Mouse (Mus musculus): ENCODE results near the gene Arid4b. TPM values are rescaled to one million over a fixed set of nuclear protein-coding genes. Genes with fewer than 3 reads are reported as not detected.
A peak's percentile ranks its signal among the peaks of the same experiment; 100 is the strongest.

Gene Arid4b
- total RNA-seq, 2 experiments from 2014 or later = 47.5 to 54.4 TPM

DNA sequence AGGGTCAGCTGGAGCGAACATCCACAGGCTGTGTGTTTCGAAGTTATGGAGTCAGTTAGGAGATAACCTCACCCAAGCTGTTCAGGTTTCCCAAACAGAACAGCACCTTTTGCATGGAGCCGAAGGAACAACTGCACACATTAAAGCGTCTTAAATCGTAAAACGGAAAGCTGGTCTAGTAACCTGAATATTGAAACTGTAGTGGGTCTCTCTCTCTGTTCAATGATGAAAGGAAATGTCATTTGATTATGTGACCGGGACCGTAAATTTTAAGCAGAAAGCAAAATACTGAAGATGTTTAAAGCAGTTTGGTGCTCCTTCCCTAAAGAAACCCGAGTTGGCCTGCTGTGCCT lies 2.0 kb downstream of the Arid4b start:
- DNase-seq (ENCODE audit: low spot score in 2 of 2) = no peak
- H3K27ac ChIP-seq = peak overlapping the region; percentile 98

DNA sequence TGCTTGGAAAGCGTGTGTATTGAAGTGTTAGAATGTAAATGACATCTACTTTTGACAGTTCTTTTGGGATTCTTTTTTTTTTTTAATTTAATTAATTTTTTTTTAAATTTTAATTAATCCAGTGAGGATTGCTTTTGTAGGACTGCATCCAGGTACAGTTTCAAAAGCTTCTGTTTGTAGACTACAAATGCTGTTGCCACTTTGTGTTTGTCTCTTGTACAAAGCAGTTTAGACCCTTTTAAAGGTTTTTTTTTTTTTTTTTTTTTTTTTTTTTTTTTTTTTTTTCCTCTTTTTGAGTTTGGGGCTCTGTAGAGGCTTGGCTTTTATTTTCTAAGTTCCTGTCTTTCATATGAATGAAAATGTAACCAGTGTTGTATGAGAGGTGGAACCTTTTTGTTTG lies 2.7 kb downstream of the Arid4b start:
- DNase-seq (ENCODE audit: low spot score in 2 of 2) = no peak
- TF ChIP-seq CTCF (conservative IDR thresholded peaks at IDR 0.05) = no peak
- no peak overlapping the region for H3K27ac ChIP-seq
- H3K4me3 ChIP-seq = peak overlapping the region; percentile 96

More for the DNA sequence above, 2.0 kb downstream of the Arid4b start:
- no peak for TF ChIP-seq CTCF (conservative IDR thresholded peaks at IDR 0.05)
- H3K4me3 ChIP-seq = peak overlapping the region; percentile 96

DNA sequence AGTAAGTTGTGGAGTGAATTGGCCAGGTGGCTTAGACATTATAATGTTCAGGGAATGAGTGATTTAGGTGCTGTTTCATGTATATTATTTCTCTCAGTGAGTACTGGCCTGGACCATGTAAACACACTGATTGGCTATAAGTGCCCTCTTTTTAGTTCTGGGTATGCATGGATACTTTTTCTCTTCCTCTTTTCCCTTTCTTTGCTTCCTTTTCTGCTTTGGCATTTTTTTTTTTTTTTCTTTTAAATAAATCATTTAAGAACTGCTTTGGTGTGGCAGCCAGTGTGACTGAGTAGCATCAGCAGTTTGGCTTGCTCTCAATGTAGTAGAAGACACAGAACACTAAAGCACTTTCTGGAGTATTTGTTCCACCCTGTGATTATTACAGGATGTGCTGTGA lies 5.0 kb downstream of the Arid4b start:
- Histone ChIP-seq H3K4me3 (no peak overlapping the region), H3K27ac (no peak overlapping the region)
- no peak for DNase-seq (ENCODE audit: low spot score in 2 of 2)
- no peak for TF ChIP-seq CTCF (conservative IDR thresholded peaks at IDR 0.05)

DNA sequence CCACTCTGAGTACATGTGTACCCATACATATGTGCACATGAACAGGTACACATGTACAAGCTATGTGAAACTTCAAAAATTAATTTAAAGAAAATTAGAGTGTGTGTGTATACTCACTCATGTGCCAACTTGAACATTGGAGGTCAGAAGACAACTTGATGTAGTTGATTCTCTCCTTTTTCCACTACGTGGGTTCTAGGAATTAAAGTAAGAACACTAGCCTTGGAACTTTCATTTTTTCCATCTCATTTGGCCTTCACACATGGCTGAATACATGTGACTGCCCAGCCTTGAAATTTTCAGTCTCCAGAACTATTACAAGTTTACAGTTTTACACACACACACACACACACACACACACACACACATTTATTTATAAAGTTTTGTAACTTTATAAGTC lies 6.3 kb downstream of the Arid4b start:
- Histone ChIP-seq H3K27ac (no peak overlapping the region), H3K4me3 (no peak overlapping the region)
- no peak for TF ChIP-seq CTCF (conservative IDR thresholded peaks at IDR 0.05)
- no peak for DNase-seq (ENCODE audit: low spot score in 2 of 2)

DNA sequence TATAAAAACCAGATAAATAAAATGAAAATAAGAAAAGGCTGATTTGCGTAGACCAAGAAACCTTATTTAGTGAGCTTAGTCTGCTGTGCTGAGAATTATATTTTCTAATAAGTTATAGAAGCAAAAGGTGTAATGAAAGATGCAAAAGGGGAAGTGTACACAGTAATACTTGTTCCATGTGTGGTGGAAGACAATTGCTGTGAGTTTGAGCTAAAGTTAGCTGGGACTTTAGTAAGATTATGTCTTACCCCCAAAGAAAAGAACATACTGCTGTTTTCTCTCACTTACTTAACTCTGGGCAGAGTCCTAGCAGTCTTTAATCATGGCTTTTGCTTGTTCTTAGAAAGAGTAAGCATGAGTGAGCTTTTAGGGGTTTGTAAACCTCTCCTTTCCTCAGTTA lies 11.3 kb downstream of the Arid4b start:
- no peak for DNase-seq (ENCODE audit: low spot score in 2 of 2)
- Histone ChIP-seq H3K27ac (no peak overlapping the region), H3K4me3 (no peak overlapping the region)
- no peak for TF ChIP-seq CTCF (conservative IDR thresholded peaks at IDR 0.05)

DNA sequence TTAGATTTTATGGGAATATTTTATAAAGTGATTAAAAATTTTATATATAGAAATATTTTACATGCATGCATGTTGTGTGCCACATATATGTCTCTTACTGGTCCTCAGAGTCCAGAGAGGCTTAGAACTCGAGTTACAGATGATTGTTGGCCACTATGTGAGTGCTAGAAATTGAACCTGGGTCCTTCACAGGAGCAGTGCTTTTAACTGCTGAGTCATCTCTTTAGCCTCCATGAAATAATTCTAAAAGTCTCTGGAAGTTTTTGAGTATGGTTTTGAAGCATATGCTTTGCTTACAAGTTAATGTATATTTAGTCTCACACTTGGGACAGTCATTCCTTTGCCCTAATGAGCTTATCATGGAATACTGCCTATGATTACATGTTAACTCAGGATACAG lies 12.3 kb downstream of the Arid4b start:
- no peak overlapping the region for H3K4me3 ChIP-seq
- H3K27ac ChIP-seq = no peak overlapping the region
- TF ChIP-seq CTCF (conservative IDR thresholded peaks at IDR 0.05) = no peak
- no peak for DNase-seq (ENCODE audit: low spot score in 2 of 2)

DNA sequence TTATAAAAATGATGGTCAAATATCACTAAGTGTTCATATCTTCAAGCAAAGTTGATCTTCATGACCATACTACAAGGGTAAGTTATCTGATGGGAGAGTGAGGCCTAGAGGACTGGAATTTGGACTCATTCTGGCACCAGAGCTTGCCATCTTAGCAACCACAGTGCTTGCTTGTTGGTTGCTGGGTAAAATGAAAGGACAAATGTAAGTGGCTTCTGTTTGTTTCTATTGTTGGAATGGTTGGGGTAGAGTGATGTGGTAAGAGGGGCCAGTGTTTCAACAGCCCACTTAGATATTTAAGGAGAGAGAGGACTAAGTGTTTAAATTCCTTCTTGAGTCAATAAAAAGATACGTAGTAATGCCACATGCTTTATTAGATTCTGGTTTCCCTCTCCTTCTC lies 25.6 kb downstream of the Arid4b start:
- TF ChIP-seq CTCF (conservative IDR thresholded peaks at IDR 0.05) = no peak
- Histone ChIP-seq H3K27ac (peak overlapping the region; percentile 54; the same call in 1 of the 2 replicates), H3K4me3 (no peak overlapping the region)
- no peak for DNase-seq (ENCODE audit: low spot score in 2 of 2)

DNA sequence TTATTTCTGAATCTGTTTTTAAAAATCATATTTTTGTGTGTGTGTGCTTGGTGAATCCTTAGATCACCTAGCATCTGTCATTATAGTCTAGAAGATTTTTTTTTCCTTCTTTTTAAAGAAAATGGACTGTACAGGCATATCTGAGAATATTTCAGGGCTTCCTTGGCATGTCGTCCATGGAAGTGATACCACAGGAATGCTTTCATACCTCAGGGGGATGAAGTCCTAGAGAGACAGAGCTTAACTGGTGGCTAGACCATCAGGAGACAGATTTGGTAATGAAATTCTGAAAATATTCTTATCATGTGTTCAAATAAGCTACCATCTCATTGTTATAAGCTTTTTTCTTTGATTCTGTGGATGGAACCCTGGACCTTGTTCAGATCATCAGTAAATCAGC lies 40.0 kb downstream of the Arid4b start:
- Histone ChIP-seq H3K4me3 (no peak overlapping the region), H3K27ac (no peak overlapping the region)
- TF ChIP-seq CTCF (conservative IDR thresholded peaks at IDR 0.05) = no peak
- DNase-seq (ENCODE audit: low spot score in 2 of 2) = no peak

DNA sequence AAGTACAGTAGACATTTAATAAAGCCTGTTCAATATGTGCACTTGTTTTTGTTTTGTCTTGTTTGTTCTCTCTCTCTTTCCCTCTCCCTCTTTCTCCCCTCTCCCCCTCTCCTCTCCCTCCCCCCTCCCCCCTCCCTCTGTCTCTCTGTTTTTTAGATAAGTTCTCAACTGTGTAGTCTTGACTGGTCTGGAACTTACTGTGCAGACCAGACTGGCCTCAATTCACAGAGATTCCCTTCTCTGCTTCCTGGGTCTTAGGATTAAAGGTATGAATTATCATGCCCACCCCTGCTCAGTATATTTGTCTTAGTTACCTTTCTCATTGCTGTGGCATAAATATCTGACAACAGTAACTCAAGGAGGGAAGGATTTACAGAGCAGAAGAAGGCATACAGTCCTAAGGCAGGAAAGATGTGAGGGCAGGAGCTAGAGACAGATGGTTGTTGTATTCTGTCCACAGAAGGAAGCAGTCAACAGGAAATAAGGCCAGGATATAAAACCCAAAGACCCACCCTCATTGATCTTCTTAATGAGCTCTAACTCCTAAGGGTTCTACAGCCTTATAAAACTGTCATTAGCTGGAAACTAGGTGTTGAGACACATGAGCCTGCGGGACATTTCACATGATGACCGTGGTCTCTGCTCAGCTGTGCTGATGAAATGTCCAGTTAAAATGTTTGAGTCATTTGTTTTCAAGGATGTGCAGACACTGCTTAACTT lies 47.3 kb downstream of the Arid4b start:
- H3K27ac ChIP-seq = no peak overlapping the region
- DNase-seq (ENCODE audit: low spot score in 2 of 2) = no peak
- TF ChIP-seq CTCF (conservative IDR thresholded peaks at IDR 0.05) = no peak
- no peak overlapping the region for H3K4me3 ChIP-seq

DNA sequence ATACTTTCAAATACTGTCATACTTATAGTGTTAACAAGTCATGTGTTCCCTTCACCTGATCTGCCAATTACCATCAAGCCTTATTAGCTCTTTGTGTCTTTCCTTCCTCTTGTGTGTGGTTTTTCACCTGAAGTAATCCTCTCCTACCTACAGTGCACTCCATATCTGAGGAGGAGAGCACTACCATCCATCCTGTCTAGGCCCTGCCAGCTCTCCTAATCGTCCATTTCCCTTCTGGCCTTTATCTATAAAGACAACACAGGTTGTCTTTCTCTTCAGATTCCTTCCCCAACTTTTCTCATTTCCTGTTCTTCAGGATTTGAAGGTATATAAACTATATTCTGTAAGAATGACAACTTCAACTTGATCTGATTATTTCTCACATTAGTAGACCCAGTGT lies 48.1 kb downstream of the Arid4b start:
- Histone ChIP-seq H3K27ac (no peak overlapping the region), H3K4me3 (no peak overlapping the region)
- DNase-seq (ENCODE audit: low spot score in 2 of 2) = no peak
- TF ChIP-seq CTCF (conservative IDR thresholded peaks at IDR 0.05) = no peak

DNA sequence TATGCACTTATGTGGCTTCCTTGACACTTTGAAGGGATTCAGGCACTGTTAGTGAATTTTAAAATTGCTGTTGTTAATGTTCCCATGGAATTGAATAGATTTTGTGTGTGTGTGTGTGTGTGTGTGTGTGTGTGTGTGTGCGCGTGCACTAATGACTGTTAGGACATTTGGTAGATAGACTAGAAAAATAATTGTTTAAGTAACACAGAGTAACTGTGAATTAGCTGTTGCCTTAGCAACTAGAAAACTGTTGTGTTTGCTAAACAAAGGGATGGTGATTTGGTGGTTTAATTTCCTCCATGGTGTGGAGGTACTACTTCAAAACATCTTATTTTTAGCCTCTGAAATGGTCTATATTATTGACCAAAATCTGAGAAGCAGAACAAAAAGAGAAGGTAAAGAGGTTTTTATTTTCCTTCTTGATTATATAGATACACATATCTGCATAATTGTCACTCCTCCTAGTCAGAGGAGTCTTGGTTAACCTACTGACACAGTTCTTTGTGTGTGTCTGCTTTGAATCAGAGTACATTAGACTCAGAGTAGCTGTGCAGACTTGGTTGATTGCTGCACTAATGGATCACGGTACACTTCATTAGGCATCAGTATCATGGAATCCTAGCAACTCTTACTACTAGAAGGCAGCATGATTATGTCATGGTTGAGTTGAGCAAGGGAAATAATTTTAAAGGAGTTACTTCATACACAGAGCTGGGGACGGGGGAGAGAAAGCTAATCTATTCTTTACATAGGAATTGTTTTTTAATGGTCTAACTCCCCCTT lies 50.9 kb downstream of the Arid4b start:
- Histone ChIP-seq H3K27ac (peak overlapping the region; percentile 46; the same call in 1 of the 2 replicates), H3K4me3 (no peak overlapping the region)
- TF ChIP-seq CTCF (conservative IDR thresholded peaks at IDR 0.05) = no peak
- DNase-seq (ENCODE audit: low spot score in 2 of 2) = no peak

DNA sequence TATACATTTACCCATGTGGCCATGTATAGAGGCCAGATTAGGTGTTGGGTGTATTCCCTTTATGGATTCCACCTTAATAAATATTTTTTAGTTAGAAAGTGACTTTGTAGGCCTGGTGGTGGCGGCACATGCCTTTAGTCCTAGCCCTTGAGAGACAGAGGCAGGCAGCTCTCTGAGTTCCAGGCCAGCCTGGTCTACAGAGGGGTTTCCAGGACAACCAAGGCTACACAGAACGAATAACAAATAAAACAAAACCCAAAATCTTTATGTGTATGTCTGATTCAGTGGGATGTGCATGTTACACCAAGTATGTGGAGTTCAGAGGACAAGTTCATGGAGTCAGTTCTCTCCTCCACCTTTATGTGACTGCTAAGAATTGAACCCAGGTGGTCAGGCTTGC lies 52.8 kb downstream of the Arid4b start:
- TF ChIP-seq CTCF (conservative IDR thresholded peaks at IDR 0.05) = no peak

DNA sequence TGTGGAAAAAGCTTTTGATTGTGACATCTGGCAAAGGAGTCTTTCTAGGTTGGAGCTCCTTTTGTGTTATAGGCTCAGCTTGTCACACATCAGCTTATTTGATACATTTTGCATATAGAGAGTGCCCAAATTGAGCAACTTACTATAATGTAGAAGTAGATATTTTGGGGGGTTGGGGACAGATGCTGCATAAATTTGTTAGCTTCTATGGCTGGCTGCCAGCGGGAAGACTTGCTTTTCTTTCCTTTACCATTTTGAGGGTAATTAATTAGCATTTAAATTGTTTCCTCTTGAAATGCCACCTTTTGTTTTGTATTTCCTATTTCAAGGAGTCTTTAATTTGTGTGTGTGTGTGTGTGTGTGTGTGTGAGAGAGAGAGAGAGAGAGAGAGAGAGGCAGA lies 68.6 kb downstream of the Arid4b start:
- H3K4me3 ChIP-seq = no peak overlapping the region
- no peak overlapping the region for H3K27ac ChIP-seq
- no peak for TF ChIP-seq CTCF (conservative IDR thresholded peaks at IDR 0.05)
- DNase-seq (ENCODE audit: low spot score in 2 of 2) = no peak

More for the DNA sequence above, 52.8 kb downstream of the Arid4b start:
- Histone ChIP-seq H3K4me3 (no peak overlapping the region), H3K27ac (no peak overlapping the region)
- no peak for DNase-seq (ENCODE audit: low spot score in 2 of 2)
